Mouse (Mus musculus) liver, adult 2 months (tissue): ENCODE data around the gene Zcchc8. TPM values are rescaled to one million over a fixed set of nuclear protein-coding genes. Genes with fewer than 3 reads are reported as not detected.

Experiments used
- DNase-seq: peaks from one replicate; pipeline ENCODE4 v3.0.0-alpha.2; 2011; ENCODE audit warnings: low read depth, low spot score; ENCODE audit errors: extremely low read depth
- H3K27ac ChIP-seq: fragments of 200-500 bp; replicated peaks from 2 replicates; pipeline ENCODE4 v1.5.1; 2012; ENCODE audit warnings: low read depth, mild to moderate bottlenecking, control low read depth, inconsistent platforms, low read length; ENCODE audit not compliant: insufficient read depth
- H3K27me3 ChIP-seq: fragments of 200-500 bp; 2 replicates; pipeline ENCODE4 v1.6.1; 2012; ENCODE audit warnings: mild to moderate bottlenecking, moderate library complexity, low read length, inconsistent platforms; ENCODE audit not compliant: control insufficient read depth, insufficient read depth
- H3K36me3 ChIP-seq: fragments of 200-500 bp; 2 replicates; pipeline ENCODE4 v1.6.1; 2012; ENCODE audit warnings: low read length, inconsistent platforms; ENCODE audit not compliant: control insufficient read depth, insufficient read depth
- H3K4me1 ChIP-seq: fragments of 200-500 bp; 2 replicates; pipeline ENCODE4 v1.6.1; 2011; ENCODE audit warnings: low read length; ENCODE audit not compliant: control insufficient read depth, insufficient read depth
- H3K4me3 ChIP-seq: fragments of 200-500 bp; 2 replicates; pipeline ENCODE4 v1.5.1; 2011; ENCODE audit warnings: low read depth, mild to moderate bottlenecking, control low read depth, low read length, moderate library complexity; ENCODE audit not compliant: insufficient read depth
- H3K79me2 ChIP-seq: fragments of 200-500 bp; 2 replicates; pipeline ENCODE4 v1.6.1; 2012; ENCODE audit warnings: inconsistent platforms, mild to moderate bottlenecking, low read length, moderate library complexity; ENCODE audit not compliant: control insufficient read depth, insufficient read depth
- H3K9ac ChIP-seq: fragments of 200-500 bp; 2 replicates; pipeline ENCODE4 v1.6.1; 2012; ENCODE audit warnings: low read depth, mild to moderate bottlenecking, control low read depth, inconsistent platforms, low read length
- CTCF ChIP-seq: fragments of 200-500 bp; IDR thresholded peaks from 2 replicates; pipeline ENCODE4 v1.5.1; 2011; ENCODE audit warnings: low read depth, low read length, control low read depth
- POLR2A ChIP-seq: fragments of 200-500 bp; IDR thresholded peaks from 2 replicates; pipeline ENCODE4 v1.6.1; 2011; ENCODE audit warnings: low read length, control low read depth; ENCODE audit not compliant: insufficient read depth; ENCODE audit errors: extremely low read depth
- WGBS: fragments of 180-500 bp; shearing (Covaris S2); methylation state at CpG from one replicate; pipeline ENCODE4 v1.1.7; 2018; 5-methylcytosine and 5-hydroxymethylcytosine counted together
- polyA plus RNA-seq: library from polyadenylated mRNA; depleted of rRNA; stranded (reverse); fragments of >200 nt; gene quantifications from 2 replicates; pipeline ENCODE4 v1.2.3, GENCODE M21; 2012
- total RNA-seq: library from RNA; depleted of rRNA; stranded (reverse); fragments of >200 nt; gene quantifications from 2 replicates; pipeline ENCODE4 v1.2.3, GENCODE M21; 2014

Gene Zcchc8
- total and polyA plus RNA-seq, 2 experiments = 9.0 to 12.7 TPM

- TF ChIP-seq CTCF (no peak), POLR2A (no peak)
- no peak for DNase-seq
- H3K27ac ChIP-seq = no peak overlapping the region
- no peaks in the 10 kb centered on the region for H3K27me3 ChIP-seq
- H3K36me3 ChIP-seq = peaks cover 8% of the 10 kb centered on the region
- H3K79me2 ChIP-seq = no peaks in the 10 kb centered on the region
- 73% methylated on average over 7 of the region's 7 CpGs for WGBS
- no peak overlapping the region for H3K4me3 ChIP-seq
- no peak overlapping the region for H3K9ac ChIP-seq
- peaks cover 3% of the 10 kb centered on the region; the same call in 1 of the 2 replicates for H3K4me1 ChIP-seq
These were observed 24.7 kb downstream of the Zcchc8 start for GRCm38 (mm10) chr5:123696244-123696643.

GRCm38 (mm10) chr5:123694468-123694867, 26.4 kb downstream of the Zcchc8 start:
- H3K27ac ChIP-seq = no peak overlapping the region
- no peaks in the 10 kb centered on the region for H3K79me2 ChIP-seq
- TF ChIP-seq CTCF = no peak
- TF ChIP-seq POLR2A = no peak
- no peaks in the 10 kb centered on the region for H3K27me3 ChIP-seq
- peak; percentile 69 for DNase-seq
- no peak overlapping the region for H3K9ac ChIP-seq
- 25% methylated on average over 6 of the region's 6 CpGs for WGBS
- H3K4me3 ChIP-seq = no peak overlapping the region
- peaks cover 3% of the 10 kb centered on the region; the same call in 1 of the 2 replicates for H3K4me1 ChIP-seq
- peaks cover 2% of the 10 kb centered on the region; the same call in 1 of the 2 replicates for H3K36me3 ChIP-seq

- TF ChIP-seq CTCF (no peak), POLR2A (peak; percentile 52; the same call in 1 of the 2 replicates)
- 2% methylated on average over 61 of the region's 64 CpGs for WGBS
- peak; percentile 39 for DNase-seq
These were observed 36.4 kb downstream of the Zcchc8 start, which contains the start of gene Clip1 for GRCm38 (mm10) chr5:123684221-123685144. Gene Clip1 (minus strand): TSS chr5:123684618.

GRCm38 (mm10) chr5:123683377-123684220, 37.3 kb downstream of the Zcchc8 start:
- no peaks in the 10 kb centered on the region for H3K27me3 ChIP-seq
- under 1% methylated on average over 92 of the region's 92 CpGs for WGBS
- no peaks in the 10 kb centered on the region for H3K36me3 ChIP-seq
- DNase-seq = peak; percentile 52
- no peak for TF ChIP-seq POLR2A
- TF ChIP-seq CTCF = no peak
- peak overlapping the region; percentile 95 for H3K9ac ChIP-seq
- peak overlapping the region; percentile 91 for H3K27ac ChIP-seq
- peaks cover 20% of the 10 kb centered on the region for H3K79me2 ChIP-seq
- H3K4me3 ChIP-seq = peak overlapping the region; percentile 97
- H3K4me1 ChIP-seq = peaks cover 12% of the 10 kb centered on the region

More at GRCm38 (mm10) chr5:123684221-123685144, 36.4 kb downstream of the Zcchc8 start, which contains the start of gene Clip1:
- peaks cover 12% of the 10 kb centered on the region; the same call in 1 of the 2 replicates for H3K79me2 ChIP-seq
- H3K4me1 ChIP-seq = peaks cover 9% of the 10 kb centered on the region
- no peaks in the 10 kb centered on the region for H3K36me3 ChIP-seq
- peak within 1 kb of the TSS; percentile 91 for H3K27ac ChIP-seq
- no peaks in the 10 kb centered on the region for H3K27me3 ChIP-seq
- peak within 1 kb of the TSS; percentile 95 for H3K9ac ChIP-seq
- peak within 1 kb of the TSS; percentile 97 for H3K4me3 ChIP-seq

GRCm38 (mm10) chr5:123683043-123683376, 37.9 kb downstream of the Zcchc8 start:
- peaks cover 12% of the 10 kb centered on the region for H3K4me1 ChIP-seq
- H3K27ac ChIP-seq = peak overlapping the region; percentile 8; the same call in 1 of the 2 replicates
- TF ChIP-seq POLR2A (no peak), CTCF (no peak)
- H3K27me3 ChIP-seq = no peaks in the 10 kb centered on the region
- no peak for DNase-seq
- peaks cover 22% of the 10 kb centered on the region for H3K79me2 ChIP-seq
- no peaks in the 10 kb centered on the region for H3K36me3 ChIP-seq
- 6% methylated on average over 6 of the region's 6 CpGs for WGBS
- H3K9ac ChIP-seq = no peak overlapping the region
- peak overlapping the region; percentile 97 for H3K4me3 ChIP-seq
